Mouse (Mus musculus) splenic B cell, adult 2 months (primary cell): ENCODE measurements around the gene Usp3.

Experiments used
- DNase-seq: peaks from one replicate; pipeline ENCODE4 v3.0.0-alpha.2; 2011; ENCODE audit warnings: low read depth, low spot score
- H3K27me3 ChIP-seq: 2 replicates; pipeline ENCODE4 v1.6.1; 2012; ENCODE audit warnings: mild to moderate bottlenecking, low read length, moderate library complexity, mixed read lengths; ENCODE audit not compliant: control insufficient read depth, poor library complexity, insufficient read depth, severe bottlenecking
- H3K36me3 ChIP-seq: 2 replicates; pipeline ENCODE4 v1.6.1; 2012; ENCODE audit warnings: mild to moderate bottlenecking, low read length, moderate library complexity, mixed read lengths; ENCODE audit not compliant: control insufficient read depth, poor library complexity, insufficient read depth, severe bottlenecking

The Usp3 gene

GRCm38 (mm10) chr9:66595722-66596675 is 3.1 kb upstream of the Usp3 start:
- Histone ChIP-seq H3K27me3 (no peaks in the 10 kb centered on the region), H3K36me3 (no peaks in the 10 kb centered on the region)
- no peak for DNase-seq

GRCm38 (mm10) chr9:66594061-66594460 is 1.1 kb upstream of the Usp3 start:
- no peak for DNase-seq
- no peaks in the 10 kb centered on the region for H3K36me3 ChIP-seq
- H3K27me3 ChIP-seq: no peaks in the 10 kb centered on the region

- H3K27me3 ChIP-seq: no peaks in the 10 kb centered on the region
- H3K36me3 ChIP-seq: no peaks in the 10 kb centered on the region
- DNase-seq: peak; percentile 66
Measured at GRCm38 (mm10) chr9:66593613-66593969, 649 bp upstream of the Usp3 start.

- no peaks in the 10 kb centered on the region for H3K36me3 ChIP-seq
- H3K27me3 ChIP-seq: no peaks in the 10 kb centered on the region
- DNase-seq: peak; percentile 49
Measured at GRCm38 (mm10) chr9:66591851-66592645, 894 bp downstream of the Usp3 start.

GRCm38 (mm10) chr9:66590051-66590450 is 2.9 kb downstream of the Usp3 start:
- Histone ChIP-seq H3K36me3 (no peaks in the 10 kb centered on the region), H3K27me3 (no peaks in the 10 kb centered on the region)
- no peak for DNase-seq

- no peaks in the 10 kb centered on the region for H3K27me3 ChIP-seq
- no peaks in the 10 kb centered on the region for H3K36me3 ChIP-seq
- DNase-seq: no peak
Measured at GRCm38 (mm10) chr9:66587016-66587415, 5.9 kb downstream of the Usp3 start.

GRCm38 (mm10) chr9:66586533-66586932 is 6.4 kb downstream of the Usp3 start:
- peak; percentile 53 for DNase-seq
- no peaks in the 10 kb centered on the region for H3K27me3 ChIP-seq
- no peaks in the 10 kb centered on the region for H3K36me3 ChIP-seq

GRCm38 (mm10) chr9:66585191-66585590 is 7.8 kb downstream of the Usp3 start:
- DNase-seq: no peak
- H3K36me3 ChIP-seq: no peaks in the 10 kb centered on the region
- H3K27me3 ChIP-seq: no peaks in the 10 kb centered on the region

- DNase-seq: no peak
- Histone ChIP-seq H3K27me3 (no peaks in the 10 kb centered on the region), H3K36me3 (no peaks in the 10 kb centered on the region)
Measured at GRCm38 (mm10) chr9:66584176-66584575, 8.8 kb downstream of the Usp3 start.

GRCm38 (mm10) chr9:66583244-66583643 is 9.7 kb downstream of the Usp3 start:
- peak; percentile 68 for DNase-seq
- H3K27me3 ChIP-seq: no peaks in the 10 kb centered on the region
- H3K36me3 ChIP-seq: no peaks in the 10 kb centered on the region

- no peaks in the 10 kb centered on the region for H3K27me3 ChIP-seq
- no peak for DNase-seq
- no peaks in the 10 kb centered on the region for H3K36me3 ChIP-seq
Measured at GRCm38 (mm10) chr9:66581694-66582093, 11.2 kb downstream of the Usp3 start.

GRCm38 (mm10) chr9:66580722-66581121 is 12.2 kb downstream of the Usp3 start:
- H3K36me3 ChIP-seq: no peaks in the 10 kb centered on the region
- H3K27me3 ChIP-seq: no peaks in the 10 kb centered on the region
- DNase-seq: no peak

- Histone ChIP-seq H3K36me3 (no peaks in the 10 kb centered on the region), H3K27me3 (no peaks in the 10 kb centered on the region)
- DNase-seq: no peak
Measured at GRCm38 (mm10) chr9:66575878-66576238, 17.1 kb downstream of the Usp3 start.

GRCm38 (mm10) chr9:66575041-66575877 is 17.7 kb downstream of the Usp3 start:
- Histone ChIP-seq H3K36me3 (no peaks in the 10 kb centered on the region), H3K27me3 (no peaks in the 10 kb centered on the region)
- no peak for DNase-seq
